Comparison of ENCODE assay signal across 13 mouse cellular contexts in genomic region chr1:174501011-174501410, GRCm38 (mm10). TPM values are rescaled to one million over a fixed set of nuclear protein-coding genes. Genes with fewer than 3 reads are reported as not detected.
DNase-seq lines count a peak whose midpoint lies in the region; ATAC-seq and TF ChIP-seq lines count a peak whose summit lies in the region.
"Had no signal": no experiment of that assay in that cellular context is flagged by ENCODE, and none has a peak within 500 bp of the region (broad histone marks: within the 10 kb centered on the region; RNA-seq: fewer than 3 reads in every experiment).

No protein-coding gene starts in this region.

- H3K36me3 ChIP-seq in kidney, embryonic 15.5 days = no peaks in the 10 kb centered on the region
- no peaks in the 10 kb centered on the region for H3K36me3 ChIP-seq in kidney, adult 2 months (ENCODE audit: control insufficient read depth, insufficient read depth, low read length)
- H3K36me3 ChIP-seq in embryonic facial prominence, embryonic 12.5 days = no peaks in the 10 kb centered on the region
- H3K36me3 ChIP-seq in hindbrain, embryonic 11.5 days (ENCODE audit: control insufficient read depth, insufficient read depth, low read length) = no peaks in the 10 kb centered on the region
- H3K36me3 ChIP-seq in midbrain, embryonic 15.5 days (replicated peaks) = no peaks in the 10 kb centered on the region
- H3K36me3 ChIP-seq: limb, embryonic 15.5 days; stomach, embryonic 15.5 days had no signal

- DNase-seq in kidney, adult 2 months = no peak
- DNase-seq in hindbrain, embryonic 11.5 days (ENCODE audit: low spot score) = peak; percentile 33
- no peak for DNase-seq in MN1 (ENCODE audit: low spot score)
- DNase-seq in gastrocnemius, postnatal 14 days = no peak

- no peak for TF ChIP-seq CTCF in kidney, adult 2 months (conservative IDR thresholded peaks at IDR 0.05; ENCODE audit: insufficient read depth, insufficient read length, low read depth, low read length)

- H3K4me2 ChIP-seq in kidney, embryonic 15.5 days = peak overlapping the region; percentile 100; the same call in 1 of the 2 replicates
- H3K4me2 ChIP-seq in embryonic facial prominence, embryonic 12.5 days (replicated peaks) = peak overlapping the region; percentile 95; the same call in 1 of the 2 replicates
- no peak overlapping the region; the same call in 1 of the 2 replicates for H3K4me2 ChIP-seq in hindbrain, embryonic 11.5 days (replicated peaks; ENCODE audit: low read depth, low read length)
- H3K4me2 ChIP-seq in midbrain, embryonic 15.5 days = peak overlapping the region; percentile 84; the same call in 1 of the 2 replicates

- no peak overlapping the region for H3K27ac ChIP-seq in kidney, embryonic 15.5 days
- no peak overlapping the region for H3K27ac ChIP-seq in kidney, adult 2 months (ENCODE audit: insufficient read depth, low read depth, low read length)
- no peak overlapping the region for H3K27ac ChIP-seq in embryonic facial prominence, embryonic 12.5 days
- no peak overlapping the region for H3K27ac ChIP-seq in hindbrain, embryonic 11.5 days (ENCODE audit: low read depth, low read length)
- H3K27ac ChIP-seq in midbrain, embryonic 15.5 days = no peak overlapping the region
- H3K27ac ChIP-seq: limb, embryonic 15.5 days; stomach, embryonic 15.5 days had no signal

- WGBS in kidney, embryonic 15.5 days = 39% methylated on average over 1 of the region's 1 CpGs
- 41% methylated on average over 1 of the region's 1 CpGs for WGBS in kidney, adult 2 months
- WGBS in embryonic facial prominence, embryonic 12.5 days = 55% methylated on average over 1 of the region's 1 CpGs
- 20% methylated on average over 1 of the region's 1 CpGs for WGBS in hindbrain, embryonic 11.5 days
- WGBS in midbrain, embryonic 15.5 days = 10% methylated on average over 1 of the region's 1 CpGs

- H3K27me3 ChIP-seq in kidney, embryonic 15.5 days = peaks cover 22% of the 10 kb centered on the region
- H3K27me3 ChIP-seq in kidney, adult 2 months (replicated peaks; ENCODE audit: control insufficient read depth, insufficient read depth, low read length) = peaks cover 1% of the 10 kb centered on the region; the same call in 1 of the 2 replicates
- H3K27me3 ChIP-seq in embryonic facial prominence, embryonic 12.5 days = 0 out of 2 replicates have a peak, but pooled peaks cover 11% of the 10 kb centered on the region
- no peaks in the 10 kb centered on the region for H3K27me3 ChIP-seq in hindbrain, embryonic 11.5 days (ENCODE audit: control insufficient read depth, insufficient read depth, low read length)
- H3K27me3 ChIP-seq in midbrain, embryonic 15.5 days (replicated peaks) = no peaks in the 10 kb centered on the region

- no peak for TF ChIP-seq POLR2A in kidney, adult 2 months (IDR thresholded peaks at IDR 0.05; ENCODE audit: low read depth, low read length)

- H3K4me1 ChIP-seq in kidney, embryonic 15.5 days = peaks cover 24% of the 10 kb centered on the region
- H3K4me1 ChIP-seq in kidney, adult 2 months (ENCODE audit: control insufficient read depth, insufficient read depth, low read length) = no peaks in the 10 kb centered on the region
- H3K4me1 ChIP-seq in embryonic facial prominence, embryonic 12.5 days = peaks cover 11% of the 10 kb centered on the region
- no peaks in the 10 kb centered on the region; the same call in 1 of the 2 replicates for H3K4me1 ChIP-seq in hindbrain, embryonic 11.5 days (replicated peaks; ENCODE audit: control insufficient read depth, insufficient read depth, low read length)
- peaks cover 23% of the 10 kb centered on the region for H3K4me1 ChIP-seq in midbrain, embryonic 15.5 days

- intact Hi-C loops in gastrocnemius, postnatal 14 days (cut with DNase I; ENCODE audit: low total_unique reads) = no loop called here

- ATAC-seq in kidney, embryonic 15.5 days (replicated peaks; ENCODE audit: low FRiP score) = no peak
- ATAC-seq in embryonic facial prominence, embryonic 12.5 days (ENCODE audit: insufficient number of reproducible peaks, insufficient read depth, low FRiP score, low TSS enrichment) = no peak
- no peak for ATAC-seq in hindbrain, embryonic 11.5 days (ENCODE audit: low FRiP score)
- ATAC-seq in midbrain, embryonic 15.5 days (replicated peaks) = no peak
- no peak for ATAC-seq in granulocyte monocyte progenitor cell, adult 5-6 weeks (replicated peaks; ENCODE audit: poor library complexity, severe bottlenecking)

- H3K4me3 ChIP-seq in kidney, embryonic 15.5 days (replicated peaks) = no peak overlapping the region
- no peak overlapping the region for H3K4me3 ChIP-seq in kidney, adult 2 months (ENCODE audit: insufficient read depth, low read depth, low read length)
- H3K4me3 ChIP-seq in embryonic facial prominence, embryonic 12.5 days = no peak overlapping the region
- H3K4me3 ChIP-seq in hindbrain, embryonic 11.5 days (ENCODE audit: low read depth, low read length) = no peak overlapping the region
- no peak overlapping the region for H3K4me3 ChIP-seq in midbrain, embryonic 15.5 days

- H3K9me3 ChIP-seq in kidney, embryonic 15.5 days (replicated peaks) = no peaks in the 10 kb centered on the region
- no peaks in the 10 kb centered on the region for H3K9me3 ChIP-seq in embryonic facial prominence, embryonic 12.5 days
- no peaks in the 10 kb centered on the region for H3K9me3 ChIP-seq in hindbrain, embryonic 11.5 days (ENCODE audit: control insufficient read depth, low read length)
- H3K9me3 ChIP-seq in midbrain, embryonic 15.5 days = no peaks in the 10 kb centered on the region
- H3K9me3 ChIP-seq: limb, embryonic 15.5 days; stomach, embryonic 15.5 days had no signal

- no peak overlapping the region for H3K9ac ChIP-seq in kidney, embryonic 15.5 days
- no peak overlapping the region for H3K9ac ChIP-seq in embryonic facial prominence, embryonic 12.5 days
- H3K9ac ChIP-seq in hindbrain, embryonic 11.5 days (ENCODE audit: low read depth, low read length) = no peak overlapping the region
- H3K9ac ChIP-seq in midbrain, embryonic 15.5 days = no peak overlapping the region
- H3K9ac ChIP-seq: limb, embryonic 15.5 days had no signal

RNA-seq across cellular contexts. Expression of gene Fmn2, which starts 0.6 kb away (rescaled TPM):
- 0.59 and 0.95 TPM in 2 replicates for polyA plus RNA-seq in kidney, embryonic 15.5 days (2015; fragmentation: Nextera tagmentation; extraction: Ambion mirVana)
- polyA plus RNA-seq in kidney, adult 2 months (2012; rRNA removed) = 0.04 and 0.06 TPM in 2 replicates
- 3.1 and 3.4 TPM in 2 replicates for polyA plus RNA-seq in embryonic facial prominence, embryonic 12.5 days (2016; fragmentation: Nextera tagmentation; extraction: Ambion mirVana)
- 7.7 and 11.3 TPM in 2 replicates for polyA plus RNA-seq in hindbrain, embryonic 11.5 days (2014; fragmentation: Nextera tagmentation; extraction: Ambion mirVana)
- polyA plus RNA-seq in midbrain, embryonic 15.5 days (2015; fragmentation: Nextera tagmentation; extraction: Ambion mirVana) = 8.5 and 9.0 TPM in 2 replicates
- not detected in 2 replicates for total RNA-seq in granulocyte monocyte progenitor cell, adult 5-6 weeks (2014; fragmentation: Nextera tagmentation)
- total RNA-seq in granulocyte monocyte progenitor cell, adult 5-6 weeks (2017) = not detected in 2 replicates
- total RNA-seq in gastrocnemius, postnatal 14 days (2021) = under 1 TPM; 0.29 to 0.98 TPM

RNA-seq across cellular contexts. Expression of gene Olfr220, which starts 59.1 kb away (rescaled TPM):
- not detected in 2 replicates for polyA plus RNA-seq in kidney, embryonic 15.5 days (2015; fragmentation: Nextera tagmentation; extraction: Ambion mirVana)
- polyA plus RNA-seq in kidney, adult 2 months (2012; rRNA removed) = not detected in 2 replicates
- polyA plus RNA-seq in embryonic facial prominence, embryonic 12.5 days (2016; fragmentation: Nextera tagmentation; extraction: Ambion mirVana) = not detected in 2 replicates
- not detected in 2 replicates for polyA plus RNA-seq in hindbrain, embryonic 11.5 days (2014; fragmentation: Nextera tagmentation; extraction: Ambion mirVana)
- not detected in 2 replicates for polyA plus RNA-seq in midbrain, embryonic 15.5 days (2015; fragmentation: Nextera tagmentation; extraction: Ambion mirVana)
- not detected in 2 replicates for total RNA-seq in granulocyte monocyte progenitor cell, adult 5-6 weeks (2014; fragmentation: Nextera tagmentation)
- total RNA-seq in granulocyte monocyte progenitor cell, adult 5-6 weeks (2017) = not detected in 2 replicates
- total RNA-seq in gastrocnemius, postnatal 14 days (2021) = not detected
- total RNA-seq: adrenal gland, postnatal 4 days; gastrocnemius, postnatal 36 days had no signal
- polyA plus RNA-seq: intestine, embryonic 14.5 days; limb, embryonic 15.5 days; stomach, embryonic 15.5 days had no signal
